Mouse (Mus musculus): ENCODE results near the gene Yy1. TPM values are rescaled to one million over a fixed set of nuclear protein-coding genes. Genes with fewer than 3 reads are reported as not detected.

The Yy1 gene
- polyA plus RNA-seq, 1 experiment: 13.9 TPM

- Histone ChIP-seq H3K27me3 (ENCODE audit: control insufficient read depth, insufficient read depth, insufficient read length) (no peaks in the 10 kb centered on the region), H3K79me3 (ENCODE audit: low read depth) (peaks cover 5% of the 10 kb centered on the region), H3K36me3 (ENCODE audit: control insufficient read depth, insufficient read depth) (peaks cover 4% of the 10 kb centered on the region), H3K4me3 (ENCODE audit: insufficient read depth, poor library complexity, severe bottlenecking) (no peak overlapping the region), H3ac (ENCODE audit: control insufficient read depth, insufficient read length, low read depth) (no peak overlapping the region), H3K79me2 (ENCODE audit: control insufficient read depth, insufficient read depth) (peaks cover 7% of the 10 kb centered on the region)
- no peak for TF ChIP-seq MYOG (IDR thresholded peaks at IDR 0.05; ENCODE audit: control insufficient read depth, extremely low read depth, insufficient read length)
- no peak for TF ChIP-seq CTCF (IDR thresholded peaks at IDR 0.05; ENCODE audit: control insufficient read depth, insufficient read depth, insufficient read length)
- no peak for TF ChIP-seq MAX (IDR thresholded peaks at IDR 0.05)
- TF ChIP-seq CEBPB (IDR thresholded peaks at IDR 0.05; ENCODE audit: low read depth): no peak
- TF ChIP-seq USF1 (IDR thresholded peaks at IDR 0.05; ENCODE audit: low read depth): no peak
- no peak for TF ChIP-seq MYOD1 (IDR thresholded peaks at IDR 0.05; ENCODE audit: control insufficient read depth, insufficient read length, low read depth)
- no peak for TF ChIP-seq FOSL1 (IDR thresholded peaks at IDR 0.05; ENCODE audit: insufficient read depth, low read length, poor library complexity, severe bottlenecking)
Measured at GRCm38 (mm10) chr12:108826958-108827535, 34.3 kb downstream of the Yy1 start.

- Histone ChIP-seq H3K27me3 (ENCODE audit: control insufficient read depth, insufficient read depth, insufficient read length) (no peaks in the 10 kb centered on the region), H3K79me3 (ENCODE audit: low read depth) (peaks cover 2% of the 10 kb centered on the region), H3K4me3 (ENCODE audit: insufficient read depth, poor library complexity, severe bottlenecking) (no peak overlapping the region), H3K36me3 (ENCODE audit: control insufficient read depth, insufficient read depth) (peaks cover 4% of the 10 kb centered on the region), H3ac (ENCODE audit: control insufficient read depth, insufficient read length, low read depth) (no peak overlapping the region), H3K79me2 (ENCODE audit: control insufficient read depth, insufficient read depth) (peaks cover 6% of the 10 kb centered on the region)
- no peak for TF ChIP-seq CTCF (IDR thresholded peaks at IDR 0.05; ENCODE audit: control insufficient read depth, insufficient read depth, insufficient read length)
- no peak for TF ChIP-seq FOSL1 (IDR thresholded peaks at IDR 0.05; ENCODE audit: insufficient read depth, low read length, poor library complexity, severe bottlenecking)
- no peak for TF ChIP-seq MAX (IDR thresholded peaks at IDR 0.05)
- TF ChIP-seq USF1 (IDR thresholded peaks at IDR 0.05; ENCODE audit: low read depth): no peak
Measured at GRCm38 (mm10) chr12:108827641-108828040, 34.9 kb downstream of the Yy1 start.

GRCm38 (mm10) chr12:108829636-108830035, 36.9 kb downstream of the Yy1 start:
- Histone ChIP-seq H3K79me2 (ENCODE audit: control insufficient read depth, insufficient read depth) (peaks cover 14% of the 10 kb centered on the region), H3K27me3 (ENCODE audit: control insufficient read depth, insufficient read depth, insufficient read length) (no peaks in the 10 kb centered on the region), H3K79me3 (ENCODE audit: low read depth) (peaks cover 2% of the 10 kb centered on the region), H3K4me3 (ENCODE audit: insufficient read depth, poor library complexity, severe bottlenecking) (no peak overlapping the region), H3ac (ENCODE audit: control insufficient read depth, insufficient read length, low read depth) (no peak overlapping the region), H3K36me3 (ENCODE audit: control insufficient read depth, insufficient read depth) (peaks cover 4% of the 10 kb centered on the region)
- TF ChIP-seq MYOD1 (IDR thresholded peaks at IDR 0.05; ENCODE audit: control insufficient read depth, insufficient read length, low read depth) (no peak), CTCF (IDR thresholded peaks at IDR 0.05; ENCODE audit: control insufficient read depth, insufficient read depth, insufficient read length) (no peak), FOSL1 (IDR thresholded peaks at IDR 0.05; ENCODE audit: insufficient read depth, low read length, poor library complexity, severe bottlenecking) (no peak), CEBPB (IDR thresholded peaks at IDR 0.05; ENCODE audit: low read depth) (no peak), USF1 (IDR thresholded peaks at IDR 0.05; ENCODE audit: low read depth) (no peak), MYOG (IDR thresholded peaks at IDR 0.05; ENCODE audit: control insufficient read depth, extremely low read depth, insufficient read length) (no peak), MAX (IDR thresholded peaks at IDR 0.05) (no peak)

GRCm38 (mm10) chr12:108830358-108830757, 37.6 kb downstream of the Yy1 start:
- no peak for TF ChIP-seq CTCF (IDR thresholded peaks at IDR 0.05; ENCODE audit: control insufficient read depth, insufficient read depth, insufficient read length)
- TF ChIP-seq MAX (IDR thresholded peaks at IDR 0.05): no peak
- TF ChIP-seq CEBPB (IDR thresholded peaks at IDR 0.05; ENCODE audit: low read depth): no peak
- H3K79me2 ChIP-seq (ENCODE audit: control insufficient read depth, insufficient read depth): peaks cover 15% of the 10 kb centered on the region
- peaks cover 4% of the 10 kb centered on the region for H3K36me3 ChIP-seq (ENCODE audit: control insufficient read depth, insufficient read depth)
- no peak overlapping the region for H3ac ChIP-seq (ENCODE audit: control insufficient read depth, insufficient read length, low read depth)
- peaks cover 2% of the 10 kb centered on the region for H3K79me3 ChIP-seq (ENCODE audit: low read depth)
- no peaks in the 10 kb centered on the region for H3K27me3 ChIP-seq (ENCODE audit: control insufficient read depth, insufficient read depth, insufficient read length)
- no peak overlapping the region for H3K4me3 ChIP-seq (ENCODE audit: insufficient read depth, poor library complexity, severe bottlenecking)

- Histone ChIP-seq H3ac (ENCODE audit: control insufficient read depth, insufficient read length, low read depth) (peak overlapping the region; percentile 14), H3K4me3 (ENCODE audit: insufficient read depth, poor library complexity, severe bottlenecking) (no peak overlapping the region), H3K79me3 (ENCODE audit: low read depth) (peaks cover 8% of the 10 kb centered on the region), H3K79me2 (ENCODE audit: control insufficient read depth, insufficient read depth) (peaks cover 27% of the 10 kb centered on the region), H3K27me3 (ENCODE audit: control insufficient read depth, insufficient read depth, insufficient read length) (no peaks in the 10 kb centered on the region), H3K36me3 (ENCODE audit: control insufficient read depth, insufficient read depth) (no peaks in the 10 kb centered on the region)
- TF ChIP-seq FOSL1 (IDR thresholded peaks at IDR 0.05; ENCODE audit: insufficient read depth, low read length, poor library complexity, severe bottlenecking) (no peak), MAX (IDR thresholded peaks at IDR 0.05) (peak; percentile 50), CTCF (IDR thresholded peaks at IDR 0.05; ENCODE audit: control insufficient read depth, insufficient read depth, insufficient read length) (no peak), MYOG (IDR thresholded peaks at IDR 0.05; ENCODE audit: control insufficient read depth, extremely low read depth, insufficient read length) (no peak), USF1 (IDR thresholded peaks at IDR 0.05; ENCODE audit: low read depth) (no peak), CEBPB (IDR thresholded peaks at IDR 0.05; ENCODE audit: low read depth) (peak; percentile 83), MYOD1 (IDR thresholded peaks at IDR 0.05; ENCODE audit: control insufficient read depth, insufficient read length, low read depth) (peak; percentile 64)
Measured at GRCm38 (mm10) chr12:108831966-108832643, 39.3 kb downstream of the Yy1 start.

GRCm38 (mm10) chr12:108832851-108833250, 40.1 kb downstream of the Yy1 start:
- TF ChIP-seq MAX (IDR thresholded peaks at IDR 0.05) (no peak), USF1 (IDR thresholded peaks at IDR 0.05; ENCODE audit: low read depth) (no peak)
- H3K79me2 ChIP-seq (ENCODE audit: control insufficient read depth, insufficient read depth): peaks cover 35% of the 10 kb centered on the region
- peak overlapping the region; percentile 58 for H3ac ChIP-seq (ENCODE audit: control insufficient read depth, insufficient read length, low read depth)
- H3K79me3 ChIP-seq (ENCODE audit: low read depth): peaks cover 15% of the 10 kb centered on the region
- no peaks in the 10 kb centered on the region for H3K36me3 ChIP-seq (ENCODE audit: control insufficient read depth, insufficient read depth)
- H3K4me3 ChIP-seq (ENCODE audit: insufficient read depth, poor library complexity, severe bottlenecking): no peak overlapping the region
- no peaks in the 10 kb centered on the region for H3K27me3 ChIP-seq (ENCODE audit: control insufficient read depth, insufficient read depth, insufficient read length)

All from C2C12 (cell line).